Mouse (Mus musculus) stomach, embryonic 15.5 days (tissue): ENCODE measurements around the gene Btnl9. TPM values are rescaled to one million over a fixed set of nuclear protein-coding genes. Genes with fewer than 3 reads are reported as not detected.

Experiments used
- ATAC-seq: fragments of 200-750 bp; cut with Nextera tagmentation; 2 replicates; pipeline ENCODE4 v1.8.0; 2017; ENCODE audit warnings: low read depth, moderate number of reproducible peaks, moderate TSS enrichment; ENCODE audit not compliant: insufficient read depth, low FRiP score
- H3K27ac ChIP-seq: fragments of 300-500 bp; sonication (generic); 2 replicates; pipeline ENCODE4 v1.5.1; 2015; ENCODE audit warnings: mild to moderate bottlenecking, inconsistent platforms
- H3K27me3 ChIP-seq: fragments of 300-500 bp; sonication (generic); replicated peaks from 2 replicates; pipeline ENCODE4 v1.6.1; 2015; ENCODE audit warnings: inconsistent platforms
- H3K36me3 ChIP-seq: fragments of 300-500 bp; sonication (generic); 2 replicates; pipeline ENCODE4 v1.6.1; 2015; ENCODE audit warnings: inconsistent platforms
- H3K4me1 ChIP-seq: fragments of 300-500 bp; sonication (generic); 2 replicates; pipeline ENCODE4 v1.6.1; 2015; ENCODE audit warnings: inconsistent platforms
- H3K4me2 ChIP-seq: fragments of 300-500 bp; sonication (generic); 2 replicates; pipeline ENCODE4 v1.6.1; 2015; ENCODE audit warnings: mild to moderate bottlenecking, inconsistent platforms
- H3K4me3 ChIP-seq: fragments of 300-500 bp; sonication (generic); replicated peaks from 2 replicates; pipeline ENCODE4 v1.5.1; 2015; ENCODE audit warnings: inconsistent platforms
- H3K9ac ChIP-seq: fragments of 300-500 bp; sonication (generic); 2 replicates; pipeline ENCODE4 v1.6.1; 2015; ENCODE audit warnings: inconsistent platforms
- H3K9me3 ChIP-seq: fragments of 300-500 bp; sonication (generic); 2 replicates; pipeline ENCODE4 v1.6.1; 2016; ENCODE audit warnings: inconsistent platforms
- WGBS: fragments of 180-500 bp; shearing (Covaris S2); methylation state at CpG from one replicate; pipeline ENCODE4 v1.1.7; 2015; 5-methylcytosine and 5-hydroxymethylcytosine counted together
- polyA plus RNA-seq: library from polyadenylated mRNA; unstranded; fragments of >200 nt; fragmentation: Nextera tagmentation; extraction: Ambion mirVana; gene quantifications from 2 replicates; pipeline ENCODE4 v1.2.1, GENCODE M21; 2015

Gene Btnl9
- 1.7 and 2.5 TPM in 2 replicates for polyA plus RNA-seq

- H3K27me3 ChIP-seq = no peaks in the 10 kb centered on the region
- H3K4me3 ChIP-seq = no peak within 1 kb of the TSS
- no peaks in the 10 kb centered on the region for H3K36me3 ChIP-seq
- no peak within 1 kb of the TSS for H3K9ac ChIP-seq
- no peak within 1 kb of the TSS for H3K4me2 ChIP-seq
- ATAC-seq = no peak
- no peaks in the 10 kb centered on the region for H3K9me3 ChIP-seq
- no peak within 1 kb of the TSS for H3K27ac ChIP-seq
- H3K4me1 ChIP-seq = no peaks in the 10 kb centered on the region
- WGBS = 66% methylated on average over 8 of the region's 8 CpGs
Observed at GRCm38 (mm10) chr11:49186955-49187488, at the start of gene Btnl9. TSS of gene Btnl9 (minus strand) at chr11:49187159.

- ATAC-seq = no peak
- no peaks in the 10 kb centered on the region for H3K27me3 ChIP-seq
- H3K9me3 ChIP-seq = no peaks in the 10 kb centered on the region
- WGBS = 61% methylated on average over 3 of the region's 3 CpGs
- H3K4me3 ChIP-seq = no peak overlapping the region
- no peak overlapping the region for H3K27ac ChIP-seq
- H3K36me3 ChIP-seq = no peaks in the 10 kb centered on the region
- H3K9ac ChIP-seq = no peak overlapping the region
- H3K4me2 ChIP-seq = no peak overlapping the region
- H3K4me1 ChIP-seq = no peaks in the 10 kb centered on the region
Observed at GRCm38 (mm10) chr11:49235459-49236207, 48.7 kb upstream of the Btnl9 start.

GRCm38 (mm10) chr11:49232781-49233180 is 45.8 kb upstream of the Btnl9 start:
- Histone ChIP-seq H3K27ac (no peak overlapping the region), H3K27me3 (no peaks in the 10 kb centered on the region), H3K4me1 (no peaks in the 10 kb centered on the region), H3K9me3 (no peaks in the 10 kb centered on the region), H3K36me3 (no peaks in the 10 kb centered on the region), H3K4me2 (no peak overlapping the region), H3K9ac (no peak overlapping the region), H3K4me3 (no peak overlapping the region)
- no peak for ATAC-seq
- 75% methylated on average over 3 of the region's 3 CpGs for WGBS

GRCm38 (mm10) chr11:49224455-49224854 is 37.5 kb upstream of the Btnl9 start:
- no peak for ATAC-seq
- H3K27ac ChIP-seq = no peak overlapping the region
- H3K9me3 ChIP-seq = no peaks in the 10 kb centered on the region
- H3K4me3 ChIP-seq = no peak overlapping the region
- H3K36me3 ChIP-seq = no peaks in the 10 kb centered on the region
- H3K4me1 ChIP-seq = no peaks in the 10 kb centered on the region
- H3K4me2 ChIP-seq = no peak overlapping the region
- no peaks in the 10 kb centered on the region for H3K27me3 ChIP-seq
- WGBS = 73% methylated on average over 1 of the region's 1 CpGs
- no peak overlapping the region for H3K9ac ChIP-seq

GRCm38 (mm10) chr11:49219271-49219670 is 32.3 kb upstream of the Btnl9 start:
- peaks cover 23% of the 10 kb centered on the region for H3K36me3 ChIP-seq
- H3K4me3 ChIP-seq = no peak overlapping the region
- H3K4me2 ChIP-seq = no peak overlapping the region
- H3K27me3 ChIP-seq = no peaks in the 10 kb centered on the region
- H3K27ac ChIP-seq = no peak overlapping the region
- no peak for ATAC-seq
- WGBS = 93% methylated on average over 2 of the region's 2 CpGs
- H3K4me1 ChIP-seq = no peaks in the 10 kb centered on the region
- no peak overlapping the region for H3K9ac ChIP-seq
- no peaks in the 10 kb centered on the region for H3K9me3 ChIP-seq

- Histone ChIP-seq H3K4me3 (no peak overlapping the region), H3K4me1 (no peaks in the 10 kb centered on the region), H3K9ac (no peak overlapping the region), H3K27me3 (no peaks in the 10 kb centered on the region), H3K4me2 (no peak overlapping the region), H3K27ac (no peak overlapping the region), H3K36me3 (peaks cover 27% of the 10 kb centered on the region), H3K9me3 (no peaks in the 10 kb centered on the region)
- 95% methylated on average over 1 of the region's 1 CpGs for WGBS
- no peak for ATAC-seq
Observed at GRCm38 (mm10) chr11:49213505-49213904, 26.5 kb upstream of the Btnl9 start.

- Histone ChIP-seq H3K4me3 (no peak overlapping the region), H3K27me3 (no peaks in the 10 kb centered on the region), H3K9ac (no peak overlapping the region), H3K36me3 (peaks cover 27% of the 10 kb centered on the region), H3K9me3 (no peaks in the 10 kb centered on the region), H3K4me1 (no peaks in the 10 kb centered on the region), H3K27ac (no peak overlapping the region), H3K4me2 (no peak overlapping the region)
- no peak for ATAC-seq
Observed at GRCm38 (mm10) chr11:49212577-49212976, 25.6 kb upstream of the Btnl9 start.

- Histone ChIP-seq H3K27ac (no peak overlapping the region), H3K4me2 (no peak overlapping the region), H3K36me3 (no peaks in the 10 kb centered on the region), H3K4me1 (peaks cover 3% of the 10 kb centered on the region; the same call in 1 of the 2 replicates), H3K9ac (no peak overlapping the region), H3K4me3 (no peak overlapping the region), H3K9me3 (no peaks in the 10 kb centered on the region), H3K27me3 (no peaks in the 10 kb centered on the region)
- no peak for ATAC-seq
- 93% methylated on average over 1 of the region's 1 CpGs for WGBS
Observed at GRCm38 (mm10) chr11:49207495-49207894, 20.5 kb upstream of the Btnl9 start.

GRCm38 (mm10) chr11:49205080-49205590 is 18.2 kb upstream of the Btnl9 start:
- ATAC-seq = no peak
- H3K27me3 ChIP-seq = no peaks in the 10 kb centered on the region
- no peaks in the 10 kb centered on the region for H3K9me3 ChIP-seq
- H3K4me2 ChIP-seq = 0 out of 2 replicates have a peak overlapping the region, but pooled peaks have one; percentile 62
- no peak overlapping the region for H3K27ac ChIP-seq
- H3K36me3 ChIP-seq = no peaks in the 10 kb centered on the region
- no peak overlapping the region for H3K4me3 ChIP-seq
- no peak overlapping the region for H3K9ac ChIP-seq
- 78% methylated on average over 6 of the region's 6 CpGs for WGBS
- peaks cover 3% of the 10 kb centered on the region; the same call in 1 of the 2 replicates for H3K4me1 ChIP-seq

- Histone ChIP-seq H3K9me3 (no peaks in the 10 kb centered on the region), H3K4me2 (peak overlapping the region; percentile 62), H3K36me3 (no peaks in the 10 kb centered on the region), H3K9ac (peak overlapping the region; percentile 93), H3K4me1 (peaks cover 3% of the 10 kb centered on the region; the same call in 1 of the 2 replicates), H3K27ac (peak overlapping the region; percentile 99), H3K27me3 (no peaks in the 10 kb centered on the region), H3K4me3 (peak overlapping the region; percentile 85)
- ATAC-seq = peak; percentile 61
- under 1% methylated on average over 24 of the region's 24 CpGs for WGBS
Observed at GRCm38 (mm10) chr11:49203771-49204497, 17.0 kb upstream of the Btnl9 start.

- ATAC-seq = peak; percentile 88
Observed at GRCm38 (mm10) chr11:49203129-49203768, 16.3 kb upstream of the Btnl9 start, which contains the start of gene Zfp62. TSS of gene Zfp62 (plus strand) at chr11:49203292.

More at GRCm38 (mm10) chr11:49203129-49203768, 16.3 kb upstream of the Btnl9 start, which contains the start of gene Zfp62:
- H3K36me3 ChIP-seq = no peaks in the 10 kb centered on the region
- H3K9me3 ChIP-seq = no peaks in the 10 kb centered on the region
- no peaks in the 10 kb centered on the region for H3K27me3 ChIP-seq
- H3K4me2 ChIP-seq = peak within 1 kb of the TSS; percentile 62
- H3K27ac ChIP-seq = peak within 1 kb of the TSS; percentile 99
- under 1% methylated on average over 46 of the region's 47 CpGs for WGBS
- H3K9ac ChIP-seq = peak within 1 kb of the TSS; percentile 93
- H3K4me3 ChIP-seq = peak within 1 kb of the TSS; percentile 85
- H3K4me1 ChIP-seq = peaks cover 3% of the 10 kb centered on the region; the same call in 1 of the 2 replicates
